Mouse (Mus musculus) midbrain, embryonic 14.5 days (tissue): Measurements from ENCODE around the gene Eef1akmt3. TPM values are rescaled to one million over a fixed set of nuclear protein-coding genes. Genes with fewer than 3 reads are reported as not detected.
A peak's percentile ranks its signal among the peaks of the same experiment; 100 is the strongest.

Experiments used
- ATAC-seq: fragments of 200-750 bp; cut with Nextera tagmentation; 2 replicates; pipeline ENCODE4 v1.8.0; 2017; ENCODE audit warnings: moderate number of reproducible peaks, moderate library complexity; ENCODE audit not compliant: low FRiP score, low TSS enrichment
- DNase-seq: peaks from one replicate; pipeline ENCODE4 v3.0.0-alpha.2; 2015
- H3K27ac ChIP-seq: fragments of 300-500 bp; sonication (generic); replicated peaks from 2 replicates; pipeline ENCODE4 v1.5.1; 2014; ENCODE audit warnings: mild to moderate bottlenecking, low read depth, low read length, moderate library complexity
- H3K27me3 ChIP-seq: fragments of 300-500 bp; sonication (generic); 2 replicates; pipeline ENCODE4 v1.6.1; 2014; ENCODE audit warnings: low read length, control low read depth, mixed read lengths; ENCODE audit not compliant: control insufficient read depth, insufficient read depth
- H3K36me3 ChIP-seq: fragments of 300-500 bp; sonication (generic); 2 replicates; pipeline ENCODE4 v1.6.1; 2014; ENCODE audit warnings: low read length, control low read depth; ENCODE audit not compliant: control insufficient read depth, insufficient read depth
- H3K4me1 ChIP-seq: fragments of 300-500 bp; sonication (generic); 2 replicates; pipeline ENCODE4 v1.6.1; 2014; ENCODE audit warnings: mild to moderate bottlenecking, antibody characterized with exemption, low read length, control low read depth; ENCODE audit not compliant: control insufficient read depth, insufficient read depth
- H3K4me2 ChIP-seq: fragments of 300-500 bp; sonication (generic); 2 replicates; pipeline ENCODE4 v1.6.1; 2014; ENCODE audit warnings: mild to moderate bottlenecking, low read length, moderate library complexity
- H3K4me3 ChIP-seq: fragments of 300-500 bp; sonication (generic); replicated peaks from 2 replicates; pipeline ENCODE4 v1.5.1; 2014; ENCODE audit warnings: low read depth, low read length
- H3K9ac ChIP-seq: fragments of 300-500 bp; sonication (generic); replicated peaks from 2 replicates; pipeline ENCODE4 v1.6.1; 2014; ENCODE audit warnings: mild to moderate bottlenecking, low read length, moderate library complexity
- H3K9me3 ChIP-seq: fragments of 300-500 bp; sonication (generic); 2 replicates; pipeline ENCODE4 v1.6.1; 2016; ENCODE audit warnings: low read length, control low read depth, mixed read lengths; ENCODE audit not compliant: control insufficient read depth
- WGBS: fragments of 180-500 bp; shearing (Covaris S2); extraction: QIAGEN DNeasy Blood & Tissue Kit; methylation state at CpG from one replicate; pipeline ENCODE4 v1.1.7; 2014; 5-methylcytosine and 5-hydroxymethylcytosine counted together
- polyA plus RNA-seq: library from polyadenylated mRNA; unstranded; fragments of >200 nt; fragmentation: Nextera tagmentation; extraction: Ambion mirVana; gene quantifications from 2 replicates; pipeline ENCODE4 v1.2.1, GENCODE M21; 2014

The Eef1akmt3 gene
- polyA plus RNA-seq, 1 experiment from 2014 or later, result 0.22 TPM

DNA sequence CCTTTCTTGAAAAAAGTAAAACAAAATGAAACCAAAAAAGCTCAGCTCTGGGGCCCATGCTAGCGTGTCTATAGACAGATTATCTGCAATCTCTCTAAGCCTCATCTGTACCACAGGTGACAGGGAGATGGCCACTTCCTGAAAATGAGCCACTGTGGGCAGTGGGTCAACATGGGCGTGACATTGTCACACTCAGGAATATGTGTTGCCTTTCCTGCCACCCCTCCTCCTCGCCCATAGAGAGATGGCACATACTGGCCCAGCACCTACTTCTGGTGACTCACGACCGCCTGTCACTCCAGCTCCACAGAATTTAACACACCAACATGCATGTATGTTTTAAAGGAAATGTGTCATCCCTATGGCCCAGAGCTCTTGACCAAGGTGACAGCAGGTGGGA lies 38.5 kb downstream of the Eef1akmt3 start:
- WGBS, result 95% methylated on average over 5 of the region's 5 CpGs

GRCm38 (mm10) chr10:127002056-127002455 lies 39.3 kb downstream of the Eef1akmt3 start:
- no peaks in the 10 kb centered on the region for H3K9me3 ChIP-seq
- H3K4me3 ChIP-seq, result no peak overlapping the region
- no peaks in the 10 kb centered on the region for H3K27me3 ChIP-seq
- no peak overlapping the region for H3K27ac ChIP-seq
- H3K4me1 ChIP-seq, result no peaks in the 10 kb centered on the region
- peaks cover 24% of the 10 kb centered on the region for H3K36me3 ChIP-seq
- DNase-seq (no peak), ATAC-seq (no peak)
- no peak overlapping the region for H3K9ac ChIP-seq
- whole genome bisulfite sequencing, result 69% methylated on average over 1 of the region's 1 CpGs
- no peak overlapping the region for H3K4me2 ChIP-seq

More for the DNA sequence above, 38.5 kb downstream of the Eef1akmt3 start:
- H3K4me3 ChIP-seq, result no peak overlapping the region
- H3K27ac ChIP-seq, result no peak overlapping the region
- H3K9me3 ChIP-seq, result no peaks in the 10 kb centered on the region
- no peaks in the 10 kb centered on the region for H3K27me3 ChIP-seq
- DNase-seq, result no peak
- H3K4me2 ChIP-seq, result no peak overlapping the region
- no peak for ATAC-seq
- H3K36me3 ChIP-seq, result peaks cover 17% of the 10 kb centered on the region
- no peaks in the 10 kb centered on the region for H3K4me1 ChIP-seq
- no peak overlapping the region for H3K9ac ChIP-seq

DNA sequence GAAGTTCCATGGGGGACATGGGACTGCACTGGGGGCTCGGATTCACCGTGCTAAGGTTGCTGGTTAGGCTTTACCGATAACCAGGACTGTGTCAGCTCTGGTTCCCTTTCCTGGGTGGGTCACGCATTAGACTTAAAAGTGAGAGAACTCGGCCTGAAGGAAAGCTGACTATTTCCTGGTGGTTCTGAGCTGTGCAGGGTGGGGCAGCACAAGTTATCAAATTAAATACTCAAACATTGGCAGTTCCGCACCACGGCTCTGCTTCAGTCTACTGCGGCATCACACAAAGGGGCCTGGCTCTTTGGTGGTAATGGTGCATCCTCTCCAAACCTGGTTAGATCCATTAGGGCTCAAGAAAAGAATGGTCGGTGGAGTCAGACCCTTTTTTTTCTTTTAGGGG lies 40.0 kb downstream of the Eef1akmt3 start:
- Histone ChIP-seq H3K4me3 (no peak overlapping the region), H3K9ac (no peak overlapping the region), H3K4me1 (no peaks in the 10 kb centered on the region), H3K27me3 (no peaks in the 10 kb centered on the region), H3K9me3 (no peaks in the 10 kb centered on the region), H3K4me2 (no peak overlapping the region), H3K27ac (no peak overlapping the region), H3K36me3 (peaks cover 24% of the 10 kb centered on the region)
- ATAC-seq, result no peak
- 88% methylated on average over 9 of the region's 9 CpGs for WGBS
- no peak for DNase-seq

DNA sequence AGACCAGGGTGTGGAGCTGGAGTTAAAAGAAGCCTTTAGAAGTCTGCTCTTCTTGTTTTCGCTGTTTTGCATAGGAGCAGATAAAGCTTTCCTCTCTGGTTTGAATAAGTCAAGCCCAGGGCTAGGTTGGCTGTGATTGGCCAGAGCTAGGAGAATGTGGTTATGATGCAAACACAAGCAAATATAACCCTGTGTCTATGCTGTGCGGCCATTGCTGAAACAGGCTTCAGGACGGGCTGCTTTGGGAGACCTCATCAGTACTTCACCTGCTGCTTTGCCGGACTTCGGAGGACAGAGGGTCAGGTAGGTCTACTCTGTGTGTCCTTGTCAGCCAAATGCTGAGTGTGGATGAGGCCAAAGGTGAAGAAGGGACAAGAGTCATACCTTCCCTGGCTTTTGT lies 40.8 kb downstream of the Eef1akmt3 start, which contains the start of gene Avil:
Gene Avil, plus strand, starts transcription at position 181 of the 400 bp plus-strand sequence.
- no peaks in the 10 kb centered on the region for H3K27me3 ChIP-seq
- H3K4me1 ChIP-seq, result no peaks in the 10 kb centered on the region
- H3K36me3 ChIP-seq, result peaks cover 27% of the 10 kb centered on the region
- no peak within 1 kb of the TSS for H3K4me2 ChIP-seq
- ATAC-seq (no peak), DNase-seq (no peak)
- H3K9me3 ChIP-seq, result no peaks in the 10 kb centered on the region
- H3K4me3 ChIP-seq, result no peak within 1 kb of the TSS
- WGBS, result 87% methylated on average over 5 of the region's 5 CpGs
- no peak within 1 kb of the TSS for H3K27ac ChIP-seq
- no peak within 1 kb of the TSS for H3K9ac ChIP-seq

- Histone ChIP-seq H3K9me3 (no peaks in the 10 kb centered on the region), H3K9ac (no peak overlapping the region), H3K27me3 (no peaks in the 10 kb centered on the region), H3K4me2 (no peak overlapping the region), H3K4me1 (no peaks in the 10 kb centered on the region), H3K36me3 (peaks cover 57% of the 10 kb centered on the region), H3K27ac (no peak overlapping the region), H3K4me3 (no peak overlapping the region)
- DNase-seq (no peak), ATAC-seq (no peak)
- WGBS, result 82% methylated on average over 13 of the region's 13 CpGs
Measured at GRCm38 (mm10) chr10:126997340-126998113, 43.8 kb downstream of the Eef1akmt3 start.

- Histone ChIP-seq H3K9ac (no peak overlapping the region), H3K27ac (no peak overlapping the region), H3K9me3 (no peaks in the 10 kb centered on the region), H3K27me3 (no peaks in the 10 kb centered on the region), H3K4me1 (no peaks in the 10 kb centered on the region), H3K4me2 (no peak overlapping the region), H3K36me3 (peaks cover 57% of the 10 kb centered on the region), H3K4me3 (no peak overlapping the region)
- DNase-seq (no peak), ATAC-seq (no peak)
- 97% methylated on average over 3 of the region's 3 CpGs for WGBS
Measured at GRCm38 (mm10) chr10:126993621-126994020, 47.7 kb downstream of the Eef1akmt3 start.

GRCm38 (mm10) chr10:126991676-126992075 lies 49.6 kb downstream of the Eef1akmt3 start:
- WGBS, result 85% methylated on average over 3 of the region's 3 CpGs
- no peaks in the 10 kb centered on the region for H3K9me3 ChIP-seq
- DNase-seq, result no peak
- no peak overlapping the region for H3K27ac ChIP-seq
- H3K4me1 ChIP-seq, result peaks cover under 1% of the 10 kb centered on the region; the same call in 1 of the 2 replicates
- H3K9ac ChIP-seq, result no peak overlapping the region
- no peak overlapping the region for H3K4me3 ChIP-seq
- H3K36me3 ChIP-seq, result peaks cover 41% of the 10 kb centered on the region
- H3K4me2 ChIP-seq, result no peak overlapping the region
- H3K27me3 ChIP-seq, result no peaks in the 10 kb centered on the region
- ATAC-seq, result no peak

DNA sequence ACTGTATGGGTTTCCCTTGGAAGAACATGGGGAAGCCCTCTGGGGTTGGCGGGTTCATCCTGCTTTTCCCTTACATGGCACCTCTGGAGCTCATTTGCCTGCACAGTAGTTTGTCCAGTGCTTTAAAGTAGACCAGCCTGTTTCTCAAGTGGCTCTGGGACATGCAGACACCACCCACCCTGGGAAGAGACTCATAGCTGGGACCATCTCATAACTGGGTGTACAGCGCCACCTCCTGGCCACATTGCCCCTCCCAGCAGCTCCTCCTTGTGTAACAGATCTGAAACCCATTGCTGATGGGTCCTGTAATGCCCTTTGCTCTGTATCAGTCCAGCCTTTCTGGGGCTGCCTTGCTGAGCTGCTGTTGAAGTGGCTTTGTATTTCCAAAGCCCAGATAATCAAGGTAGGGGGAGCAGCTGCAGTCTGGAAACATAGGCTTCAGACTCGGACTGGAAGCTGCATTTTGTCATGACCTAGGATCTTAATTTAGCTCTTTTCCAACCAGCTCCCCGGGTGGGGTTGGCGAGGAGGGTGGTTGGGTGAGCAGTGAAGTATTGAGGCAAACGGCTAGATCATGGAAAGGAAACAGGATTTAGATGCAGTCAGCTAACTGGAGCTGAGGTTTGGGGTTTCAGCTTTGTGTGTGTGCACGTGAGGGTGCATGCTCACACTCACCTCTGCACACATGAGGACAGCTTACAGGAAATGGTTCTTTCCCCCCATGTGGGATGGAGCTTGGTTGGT lies 50.8 kb downstream of the Eef1akmt3 start:
- H3K36me3 ChIP-seq, result peaks cover 38% of the 10 kb centered on the region
- DNase-seq (peak; percentile 89), ATAC-seq (peak; percentile 67; the same call in 1 of the 2 replicates)
- no peak overlapping the region for H3K4me3 ChIP-seq
- H3K9ac ChIP-seq, result no peak overlapping the region
- H3K4me1 ChIP-seq, result peaks cover 5% of the 10 kb centered on the region; the same call in 1 of the 2 replicates
- no peaks in the 10 kb centered on the region for H3K27me3 ChIP-seq
- H3K9me3 ChIP-seq, result no peaks in the 10 kb centered on the region
- H3K27ac ChIP-seq, result no peak overlapping the region
- H3K4me2 ChIP-seq, result no peak overlapping the region
- WGBS, result 66% methylated on average over 7 of the region's 7 CpGs
